Mouse (Mus musculus) MEL (cell line): ENCODE data around the gene Stk39.

Source experiments
- BHLHE40 ChIP-seq: IDR thresholded peaks from 2 replicates; pipeline ENCODE4 v1.6.1; 2012; ENCODE audit warnings: low read depth, mild to moderate bottlenecking, inconsistent platforms, low read length, improper control_type of control experiment, borderline replicate concordance
- CTCF ChIP-seq, 3 experiments: IDR thresholded peaks in 2 of 3; conservative IDR thresholded peaks in 1 of 3; 2 replicates each; pipeline ENCODE4 v1.5.1; 2011 to 2012; ENCODE audit warnings: low read length in 3 of 3, low read depth in 2 of 3, mild to moderate bottlenecking in 2 of 3, improper control_type of control experiment in 1 of 3, inconsistent platforms in 1 of 3, mixed read lengths in 1 of 3, moderate library complexity in 1 of 3; ENCODE audit not compliant: control insufficient read depth in 1 of 3, insufficient read depth in 1 of 3, poor library complexity in 1 of 3, severe bottlenecking in 1 of 3
- ELF1 ChIP-seq: IDR thresholded peaks from 2 replicates; pipeline ENCODE4 v1.6.1; 2014; ENCODE audit warnings: low read depth, mild to moderate bottlenecking, inconsistent platforms, low read length, improper control_type of control experiment, moderate library complexity
- GABPA ChIP-seq: IDR thresholded peaks from 2 replicates; pipeline ENCODE4 v1.6.1; 2012; ENCODE audit warnings: low read depth, mild to moderate bottlenecking, inconsistent platforms, low read length, improper control_type of control experiment, moderate library complexity
- GATA1 ChIP-seq: IDR thresholded peaks from 2 replicates; pipeline ENCODE4 v1.6.1; 2011; ENCODE audit warnings: low read depth, low read length, improper control_type of control experiment
- MAZ ChIP-seq: IDR thresholded peaks from 2 replicates; pipeline ENCODE4 v1.6.1; 2012; ENCODE audit warnings: low read depth, mild to moderate bottlenecking, inconsistent platforms, low read length, improper control_type of control experiment
- MXI1 ChIP-seq: IDR thresholded peaks from 2 replicates; pipeline ENCODE4 v1.6.1; 2011; ENCODE audit warnings: mild to moderate bottlenecking, low read depth, low read length, improper control_type of control experiment
- POLR2A ChIP-seq, 2 experiments: IDR thresholded peaks; 2 replicates each; pipeline ENCODE4 v1.6.1; 2011 to 2012; ENCODE audit warnings: low read length in 2 of 2, mild to moderate bottlenecking in 2 of 2, control low read depth in 1 of 2, improper control_type of control experiment in 1 of 2, low read depth in 1 of 2, moderate library complexity in 1 of 2; ENCODE audit not compliant: control insufficient read depth in 1 of 2, insufficient read depth in 1 of 2, poor library complexity in 1 of 2
- RAD21 ChIP-seq: IDR thresholded peaks from 2 replicates; pipeline ENCODE4 v1.6.1; 2011; ENCODE audit warnings: mild to moderate bottlenecking, low read depth, low read length, improper control_type of control experiment
- ZKSCAN1 ChIP-seq: IDR thresholded peaks from 2 replicates; pipeline ENCODE4 v1.6.1; 2012; ENCODE audit warnings: low read depth, mild to moderate bottlenecking, inconsistent platforms, low read length, improper control_type of control experiment, moderate library complexity

DNA sequence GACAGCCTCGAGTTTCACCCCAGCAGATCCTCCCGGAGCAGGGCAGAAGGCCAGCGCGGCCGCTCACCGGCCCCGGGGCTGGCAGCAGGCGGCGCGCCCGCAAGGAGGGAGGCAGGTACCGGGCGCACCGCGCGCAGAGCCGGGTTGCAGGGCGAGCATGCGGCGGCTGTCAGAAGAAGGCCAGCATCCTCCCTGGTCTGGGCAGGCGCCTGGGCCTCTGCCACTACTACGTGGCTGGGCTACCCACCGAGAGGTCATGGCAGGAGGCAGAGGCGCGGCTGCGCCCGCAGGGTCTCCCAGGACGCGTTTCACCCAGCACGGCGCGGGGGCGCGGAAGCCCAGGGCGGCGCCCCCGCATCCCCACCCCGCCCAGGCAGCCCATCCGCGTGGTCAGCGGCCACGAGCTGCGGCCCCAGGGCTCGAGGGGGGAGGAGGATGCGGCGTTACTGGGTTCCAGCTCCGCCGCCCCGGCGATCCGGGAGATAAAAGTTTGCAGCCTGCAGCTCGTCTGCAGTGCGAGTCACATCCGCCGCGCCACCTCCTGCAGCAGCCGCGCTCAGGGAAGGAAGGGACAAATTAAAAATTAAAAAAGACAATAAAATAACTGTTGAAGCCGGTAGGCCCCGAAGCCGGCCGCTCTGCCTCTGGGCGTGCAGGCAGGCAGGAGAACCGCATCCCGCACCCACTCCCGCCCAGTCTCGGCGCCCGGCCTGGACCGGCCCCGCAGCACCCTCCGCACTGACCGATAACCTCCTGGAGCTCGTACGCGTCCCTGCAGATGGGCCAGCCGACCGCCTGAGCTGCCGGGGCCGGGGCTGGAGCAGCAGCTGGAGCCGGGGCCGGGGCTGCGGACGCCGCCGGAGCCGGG, 943 bp downstream of the Stk39 start:
- TF ChIP-seq ZKSCAN1: no peak
- no peak for TF ChIP-seq ELF1
- no peak for TF ChIP-seq CTCF (IDR thresholded peaks at IDR 0.05 in 2 of 3, conservative IDR thresholded peaks at IDR 0.05 in 1 of 3; ENCODE audit: control insufficient read depth in 1 of 3, insufficient read depth in 1 of 3, low read depth in 2 of 3, low read length in 3 of 3, poor library complexity in 1 of 3, severe bottlenecking in 1 of 3)
- TF ChIP-seq MAZ: no peak
- TF ChIP-seq RAD21: no peak
- no peak for TF ChIP-seq POLR2A (IDR thresholded peaks at IDR 0.05; ENCODE audit: control insufficient read depth in 1 of 2, insufficient read depth in 1 of 2, low read depth in 1 of 2, low read length in 2 of 2, poor library complexity in 1 of 2)
- no peak for TF ChIP-seq GATA1
- TF ChIP-seq BHLHE40: no peak
- no peak for TF ChIP-seq MXI1
- TF ChIP-seq GABPA: no peak
